18 mouse cellular contexts compared by ENCODE assay signal in the genomic region with DNA sequence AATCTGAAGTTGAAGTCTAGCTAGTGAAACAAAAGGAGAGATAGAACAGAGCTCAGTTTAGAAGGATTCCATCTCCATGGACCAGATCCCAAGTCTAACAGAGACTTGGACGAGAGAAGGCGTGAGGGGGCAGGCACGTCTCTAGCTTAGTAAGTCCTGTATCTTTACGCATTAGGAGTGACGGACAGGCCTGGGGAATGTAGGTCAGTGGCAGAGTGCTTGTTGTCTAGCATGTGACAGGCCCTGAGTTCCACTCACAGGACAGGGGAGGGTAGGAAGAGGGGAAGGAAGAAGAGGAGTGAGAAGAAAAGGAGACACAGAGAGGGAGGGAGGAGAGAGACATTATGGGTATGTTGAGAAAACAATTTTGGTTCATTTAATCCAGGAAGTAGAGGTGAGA. TPM values are rescaled to one million over a fixed set of nuclear protein-coding genes. Genes with fewer than 3 reads are reported as not detected.
DNase-seq lines count a peak whose midpoint lies in the region; ATAC-seq and TF ChIP-seq lines count a peak whose summit lies in the region.
"Had no signal": no experiment of that assay in that cellular context is flagged by ENCODE, and none has a peak within 500 bp of the region (broad histone marks: within the 10 kb centered on the region; RNA-seq: fewer than 3 reads in every experiment).

No protein-coding gene starts in this region.

- H3K27ac ChIP-seq in heart, embryonic 11.5 days (ENCODE audit: low read depth, low read length), result no peak overlapping the region
- H3K27ac ChIP-seq in lung, embryonic 15.5 days, result no peak overlapping the region
- no peak overlapping the region for H3K27ac ChIP-seq in embryonic facial prominence, embryonic 13.5 days
- H3K27ac ChIP-seq in liver, postnatal 0 days (ENCODE audit: low read depth), result no peak overlapping the region

- no peak overlapping the region for H3K4me3 ChIP-seq in heart, embryonic 11.5 days (ENCODE audit: low read depth, low read length)
- no peak overlapping the region for H3K4me3 ChIP-seq in lung, embryonic 15.5 days
- no peak overlapping the region for H3K4me3 ChIP-seq in embryonic facial prominence, embryonic 13.5 days
- H3K4me3 ChIP-seq in liver, postnatal 0 days (ENCODE audit: low read depth, low read length), result peak overlapping the region; percentile 80

- H3K27me3 ChIP-seq in heart, embryonic 11.5 days (ENCODE audit: control insufficient read depth, insufficient read depth, low read length), result no peaks in the 10 kb centered on the region
- no peaks in the 10 kb centered on the region for H3K27me3 ChIP-seq in lung, embryonic 15.5 days
- H3K27me3 ChIP-seq in embryonic facial prominence, embryonic 13.5 days, result no peaks in the 10 kb centered on the region
- H3K27me3 ChIP-seq in liver, postnatal 0 days (ENCODE audit: insufficient read depth, low read length), result 0 out of 2 replicates have a peak, but pooled peaks cover 3% of the 10 kb centered on the region

- no peaks in the 10 kb centered on the region for H3K9me3 ChIP-seq in heart, embryonic 11.5 days (replicated peaks; ENCODE audit: control insufficient read depth, low read length)
- no peaks in the 10 kb centered on the region for H3K9me3 ChIP-seq in lung, embryonic 15.5 days
- no peaks in the 10 kb centered on the region for H3K9me3 ChIP-seq in embryonic facial prominence, embryonic 13.5 days
- no peaks in the 10 kb centered on the region for H3K9me3 ChIP-seq in liver, postnatal 0 days (ENCODE audit: low read length)

- peak overlapping the region; percentile 80; the same call in 1 of the 2 replicates for H3K4me2 ChIP-seq in heart, embryonic 11.5 days
- peak overlapping the region; percentile 70 for H3K4me2 ChIP-seq in lung, embryonic 15.5 days
- H3K4me2 ChIP-seq in embryonic facial prominence, embryonic 13.5 days, result peak overlapping the region; percentile 76
- H3K4me2 ChIP-seq in liver, postnatal 0 days (ENCODE audit: low read depth, low read length), result peak overlapping the region; percentile 78

- no peak for TF ChIP-seq EP300 in liver, postnatal 0 days (IDR thresholded peaks at IDR 0.05; ENCODE audit: low read depth)

- intact Hi-C loops in gastrocnemius, postnatal 36 days (cut with DNase I), result no loop called here

- 0 out of 2 replicates have a peak overlapping the region, but pooled peaks have one; percentile 3 for H3K9ac ChIP-seq in heart, embryonic 11.5 days (ENCODE audit: low read depth, low read length)
- H3K9ac ChIP-seq in lung, embryonic 15.5 days, result no peak overlapping the region
- H3K9ac ChIP-seq in embryonic facial prominence, embryonic 13.5 days, result peak overlapping the region; percentile 89; the same call in 1 of the 2 replicates
- H3K9ac ChIP-seq in liver, postnatal 0 days (replicated peaks), result peak overlapping the region; percentile 85; the same call in 1 of the 2 replicates

- H3K36me3 ChIP-seq in heart, embryonic 11.5 days (ENCODE audit: control insufficient read depth, insufficient read depth, low read length), result no peaks in the 10 kb centered on the region; the same call in 1 of the 2 replicates
- peaks cover 9% of the 10 kb centered on the region for H3K36me3 ChIP-seq in lung, embryonic 15.5 days
- H3K36me3 ChIP-seq in embryonic facial prominence, embryonic 13.5 days, result peaks cover 18% of the 10 kb centered on the region
- peaks cover 14% of the 10 kb centered on the region for H3K36me3 ChIP-seq in liver, postnatal 0 days (replicated peaks; ENCODE audit: insufficient read depth, low read length)

- peaks cover 14% of the 10 kb centered on the region for H3K4me1 ChIP-seq in heart, embryonic 11.5 days (ENCODE audit: control insufficient read depth, insufficient read depth, low read length)
- H3K4me1 ChIP-seq in lung, embryonic 15.5 days, result peaks cover 17% of the 10 kb centered on the region
- peaks cover 19% of the 10 kb centered on the region for H3K4me1 ChIP-seq in embryonic facial prominence, embryonic 13.5 days
- peaks cover 11% of the 10 kb centered on the region for H3K4me1 ChIP-seq in liver, postnatal 0 days (ENCODE audit: insufficient read depth)

- 87% methylated on average over 5 of the region's 5 CpGs for WGBS in heart, embryonic 11.5 days (ENCODE audit: insufficient replicate concordance)
- WGBS in lung, embryonic 15.5 days, result 86% methylated on average over 5 of the region's 5 CpGs
- 91% methylated on average over 5 of the region's 5 CpGs for whole genome bisulfite sequencing in embryonic facial prominence, embryonic 13.5 days
- WGBS in liver, postnatal 0 days (ENCODE audit: insufficient replicate concordance), result 90% methylated on average over 5 of the region's 5 CpGs

- no peak for DNase-seq in heart, postnatal 4 days
- no peak for DNase-seq in lung, postnatal 10 days
- no peak for DNase-seq in liver, postnatal 0 days
- DNase-seq in gastrocnemius, postnatal 36 days, result no peak
- DNase-seq: cerebellum, adult 11 months; cerebellum, postnatal 25 days; kidney, adult 11 months; kidney, postnatal 10 days; retina, postnatal 1 day; thymus, postnatal 14 days had no signal

- no peak for ATAC-seq in heart, embryonic 11.5 days (replicated peaks; ENCODE audit: insufficient number of reproducible peaks, low FRiP score, low TSS enrichment)
- ATAC-seq in lung, embryonic 15.5 days (ENCODE audit: borderline replicate concordance, extremely low read depth, low FRiP score, low TSS enrichment), result no peak
- ATAC-seq in embryonic facial prominence, embryonic 13.5 days (ENCODE audit: insufficient number of reproducible peaks, insufficient read depth, low FRiP score, low TSS enrichment, low read depth), result no peak
- no peak for ATAC-seq in liver, postnatal 0 days
- ATAC-seq: forebrain, embryonic 16.5 days; hindbrain, embryonic 16.5 days; midbrain, embryonic 16.5 days had no signal

- TF ChIP-seq CTCF in liver, postnatal 0 days (IDR thresholded peaks at IDR 0.05; ENCODE audit: low read depth), result no peak

RNA-seq across cellular contexts. Expression of gene Ckap2l, which starts 1.9 kb away (rescaled TPM):
- polyA plus RNA-seq in heart, embryonic 11.5 days (2014; fragmentation: Nextera tagmentation; extraction: Ambion mirVana), result 59.9 and 67.0 TPM in 2 replicates
- 10 to 100 TPM; 37.8 to 45.4 TPM for total RNA-seq in heart, postnatal 4 days (2021)
- 46.0 and 50.0 TPM in 2 replicates for polyA plus RNA-seq in lung, embryonic 15.5 days (2015; fragmentation: Nextera tagmentation; extraction: Ambion mirVana)
- polyA plus RNA-seq in embryonic facial prominence, embryonic 13.5 days (2015; fragmentation: Nextera tagmentation; extraction: Ambion mirVana), result 51.3 and 53.4 TPM in 2 replicates
- polyA plus RNA-seq in liver, postnatal 0 days (2015; fragmentation: Nextera tagmentation; extraction: Ambion mirVana), result 12.3 and 13.2 TPM in 2 replicates
- under 1 TPM; 0.47 to 0.69 TPM for total RNA-seq in gastrocnemius, postnatal 36 days (2021)
- total RNA-seq: gastrocnemius, adult 8-10 months had no signal

RNA-seq across cellular contexts. Expression of gene Il1a, which starts 14.7 kb away (rescaled TPM):
- polyA plus RNA-seq in heart, embryonic 11.5 days (2014; fragmentation: Nextera tagmentation; extraction: Ambion mirVana), result 0.26 TPM in 1 of 2 replicates, not detected in the other
- under 1 TPM in 1 of 2 experiments, not detected in 1; 0.14 TPM for total RNA-seq in heart, postnatal 4 days (2021)
- polyA plus RNA-seq in lung, embryonic 15.5 days (2015; fragmentation: Nextera tagmentation; extraction: Ambion mirVana), result 0.15 and 0.16 TPM in 2 replicates
- polyA plus RNA-seq in embryonic facial prominence, embryonic 13.5 days (2015; fragmentation: Nextera tagmentation; extraction: Ambion mirVana), result not detected in 2 replicates
- 4.8 and 6.3 TPM in 2 replicates for polyA plus RNA-seq in liver, postnatal 0 days (2015; fragmentation: Nextera tagmentation; extraction: Ambion mirVana)
- not detected for total RNA-seq in gastrocnemius, postnatal 36 days (2021)
- total RNA-seq: ES-E14; gastrocnemius, adult 8-10 months had no signal
